Mouse (Mus musculus): ENCODE results near the gene Olfr608.

GRCm38 (mm10) chr7:103448746-103449145, 20.9 kb upstream of the Olfr608 start, which contains the start of gene Olfr606:
- no peak for TF ChIP-seq CTCF (conservative IDR thresholded peaks at IDR 0.05; ENCODE audit: low read length)
- TF ChIP-seq NANOG (IDR thresholded peaks at IDR 0.05; ENCODE audit: borderline replicate concordance, low read length): no peak

Measured in E14TG2a.4 (cell line).